Mouse (Mus musculus) right cerebral cortex, adult 18-20 months (tissue): ENCODE measurements around the gene Osbpl10.

Experiments used
- DNase-seq: peaks from one replicate; pipeline ENCODE4 v3.0.0; 2022; ENCODE audit warnings: mixed read lengths

Osbpl10 gene

DNA sequence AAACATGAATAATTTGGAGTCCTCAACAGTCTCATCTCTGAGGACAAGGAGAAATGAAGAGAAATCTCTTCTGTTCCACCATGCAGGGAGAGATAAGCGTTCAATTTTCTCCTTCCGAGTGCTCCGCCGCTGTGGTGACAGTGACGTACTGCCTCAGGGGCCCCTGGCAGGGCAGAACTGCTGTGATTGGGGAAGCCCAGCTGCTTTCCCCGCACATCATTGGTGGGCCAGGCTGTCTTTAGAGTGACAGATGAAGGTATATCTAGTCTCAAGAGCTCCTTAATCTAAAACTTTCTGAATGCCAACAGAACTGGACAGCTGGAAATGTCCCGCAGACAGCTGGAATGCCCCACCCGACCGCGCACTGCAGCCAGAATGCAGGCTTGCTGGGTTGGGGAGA lies 118.1 kb downstream of the Osbpl10 start:
- DNase-seq = no peak

DNA sequence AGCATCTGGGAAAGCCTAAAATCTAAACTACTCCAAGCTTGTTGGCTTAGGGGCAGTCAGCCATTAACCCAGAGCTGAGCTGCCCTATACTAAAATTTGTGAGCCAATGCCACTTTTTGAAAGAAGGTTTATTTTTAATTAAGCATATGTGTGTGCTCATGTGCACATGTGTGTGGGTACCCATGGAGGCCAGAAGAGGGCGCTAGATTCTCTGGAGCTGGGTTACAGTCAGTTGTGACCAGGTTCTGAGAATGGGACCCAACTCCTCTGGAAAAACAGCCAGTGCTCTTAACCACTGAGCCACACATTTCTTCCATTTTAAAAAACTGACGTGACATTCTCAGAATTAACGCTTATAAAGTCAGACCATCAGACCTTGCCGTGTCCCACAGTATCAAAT lies 119.0 kb downstream of the Osbpl10 start:
- no peak for DNase-seq

DNA sequence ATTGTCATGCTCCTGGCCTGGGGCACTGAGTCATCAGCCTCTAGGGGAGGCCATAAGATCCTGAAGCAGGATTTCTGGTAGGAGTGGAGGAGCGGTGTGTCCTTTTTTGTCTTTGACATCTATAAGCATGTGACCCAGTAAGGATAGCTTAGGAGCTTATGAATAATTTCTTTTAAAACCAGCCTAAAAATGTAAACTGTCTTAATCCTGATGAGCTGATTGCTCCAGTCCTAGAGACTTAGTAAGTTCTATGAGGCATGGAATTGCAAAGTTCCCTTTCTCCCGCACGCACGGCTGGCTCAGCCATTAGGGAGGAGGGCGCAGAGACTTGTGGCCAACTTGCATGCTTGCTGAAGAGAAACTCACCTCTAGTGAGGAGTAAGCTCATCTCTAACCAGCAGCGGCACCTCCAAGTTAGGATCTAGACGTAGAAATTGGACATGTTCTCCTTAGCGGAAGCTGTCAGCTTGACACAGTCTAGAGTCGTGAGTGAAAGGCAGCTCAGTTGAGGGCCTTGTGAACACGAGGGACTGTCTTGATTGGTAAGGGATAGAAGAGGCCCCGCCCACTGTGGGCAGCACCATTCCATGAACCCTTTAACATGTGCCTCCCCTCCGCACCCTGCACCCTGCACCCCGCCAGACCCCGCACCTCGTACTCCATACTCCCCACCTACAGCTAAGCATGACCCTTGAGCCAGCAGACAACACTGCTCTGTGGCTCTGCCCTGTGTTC lies 122.0 kb downstream of the Osbpl10 start:
- DNase-seq = no peak

DNA sequence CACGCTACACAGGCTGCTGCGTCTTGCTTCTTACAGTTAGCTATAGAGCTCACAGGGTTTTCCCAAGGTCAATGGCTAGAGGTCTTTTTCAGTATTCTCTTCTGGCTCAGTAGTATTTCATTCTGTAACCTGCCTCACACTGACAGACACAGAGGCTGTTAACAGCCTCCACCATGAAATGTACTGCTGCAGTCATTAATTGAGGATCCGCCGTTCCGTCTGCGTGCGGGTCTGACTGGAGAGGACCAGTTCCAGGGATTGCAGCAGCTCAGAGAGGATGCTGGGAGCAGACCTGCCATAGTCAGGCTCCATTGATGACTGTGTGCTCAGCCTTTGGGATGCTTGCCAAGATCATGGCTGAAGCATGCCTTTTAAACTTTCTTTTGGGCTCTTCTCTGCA lies 129.1 kb downstream of the Osbpl10 start:
- DNase-seq = no peak

DNA sequence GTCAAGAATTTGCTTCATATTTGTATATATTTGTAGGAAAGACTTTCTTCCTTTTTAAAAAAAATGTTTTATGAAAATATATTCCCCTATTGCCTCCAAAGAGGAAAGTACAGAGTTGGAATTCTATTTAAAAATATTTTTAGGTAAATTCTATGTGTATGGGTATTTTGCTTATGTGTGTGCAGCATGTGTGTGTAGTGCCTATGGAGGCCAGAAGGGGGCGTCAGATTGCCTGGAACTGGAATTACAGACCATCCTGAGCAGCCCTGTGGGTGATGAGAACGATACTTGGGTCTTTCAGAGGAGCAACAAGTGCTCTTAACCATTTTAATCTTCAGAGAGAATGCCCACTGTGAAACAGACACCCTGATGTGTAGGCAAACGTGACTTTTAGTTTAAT lies 132.3 kb downstream of the Osbpl10 start:
- DNase-seq = no peak

DNA sequence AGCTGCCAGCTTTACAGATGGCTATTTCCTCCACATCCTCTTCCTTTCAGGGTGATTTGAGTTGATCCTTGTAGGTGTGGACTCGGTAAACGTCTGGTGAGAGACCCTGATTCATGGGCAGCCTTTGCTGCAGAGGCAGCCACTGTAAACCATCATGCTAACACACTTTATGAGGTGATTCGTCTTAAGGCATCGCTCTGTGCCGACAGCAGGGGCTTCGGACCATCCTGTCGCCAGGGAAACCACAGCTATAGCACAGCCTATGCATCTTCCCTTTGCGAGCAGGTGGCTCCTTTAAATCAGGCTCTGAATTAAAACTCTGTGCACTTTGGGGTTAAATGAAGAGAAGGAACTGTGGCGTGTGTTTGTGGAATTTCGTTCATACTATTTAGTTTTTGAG lies 138.9 kb downstream of the Osbpl10 start:
- no peak for DNase-seq

DNA sequence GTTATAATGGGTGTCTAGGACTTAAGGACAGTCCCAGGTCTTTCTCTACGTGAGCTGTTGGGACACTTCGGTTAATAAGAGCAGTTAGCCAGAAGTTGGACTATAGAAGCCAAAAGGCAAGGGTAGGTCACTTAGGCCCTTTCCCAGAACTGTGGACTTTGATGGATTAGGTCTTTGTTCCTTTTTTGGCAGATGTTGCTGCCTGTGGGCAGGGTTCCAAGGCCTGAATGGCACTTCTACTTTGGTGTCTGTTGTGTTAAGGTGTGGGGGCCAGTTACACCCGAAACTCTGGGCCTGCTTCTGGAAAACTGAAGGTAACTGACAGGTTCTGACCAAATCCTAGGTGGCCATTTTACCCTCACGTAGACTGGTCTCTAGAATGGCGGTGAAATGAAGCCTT lies 141.9 kb downstream of the Osbpl10 start:
- no peak for DNase-seq

DNA sequence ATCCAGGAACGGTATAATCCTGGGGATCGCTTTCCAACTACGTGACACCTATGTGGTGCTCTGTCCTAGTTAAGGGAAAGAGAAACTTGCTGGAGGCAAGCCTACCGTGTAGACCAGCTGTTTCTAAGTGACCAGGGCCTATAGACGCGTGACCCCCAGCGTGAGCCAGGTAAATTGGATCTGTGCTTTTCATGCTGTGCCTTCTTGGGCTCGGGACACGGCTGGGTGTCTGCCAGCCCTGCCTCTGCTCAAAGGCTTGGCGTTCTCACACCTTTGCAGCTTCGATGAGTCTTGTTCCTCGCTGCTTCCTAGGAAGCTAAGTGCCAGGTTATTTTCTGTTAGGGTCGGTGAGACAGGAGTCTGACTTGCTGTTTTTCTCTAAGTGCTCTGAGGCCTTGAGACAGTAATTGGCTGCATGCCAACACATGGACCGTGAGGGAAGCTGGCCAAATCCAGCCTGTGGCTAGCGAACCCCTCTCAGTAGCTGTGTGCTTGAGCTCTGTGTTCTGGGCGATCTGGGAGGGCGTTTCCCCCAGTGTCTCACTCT lies 142.4 kb downstream of the Osbpl10 start:
- DNase-seq = peak; percentile 39

DNA sequence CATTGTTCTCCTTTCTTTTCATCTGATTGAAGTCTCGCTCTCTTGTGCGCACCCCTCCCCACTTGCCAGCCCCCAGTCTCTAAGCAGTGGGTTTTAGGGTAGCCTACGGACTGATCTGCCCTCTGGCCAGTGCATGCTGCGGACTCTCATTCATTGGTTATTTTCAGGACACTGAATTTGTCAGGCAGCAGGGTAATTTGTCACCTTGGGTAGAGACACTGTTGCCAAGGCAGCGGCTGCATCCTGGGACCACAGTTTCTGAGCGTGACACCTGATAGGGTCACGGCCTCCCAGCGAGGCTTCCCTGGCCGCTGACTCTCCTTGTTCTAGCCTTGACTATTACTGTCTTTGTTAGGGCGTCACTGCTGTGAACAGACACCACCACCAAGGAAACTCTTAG lies 149.0 kb downstream of the Osbpl10 start:
- DNase-seq = no peak

DNA sequence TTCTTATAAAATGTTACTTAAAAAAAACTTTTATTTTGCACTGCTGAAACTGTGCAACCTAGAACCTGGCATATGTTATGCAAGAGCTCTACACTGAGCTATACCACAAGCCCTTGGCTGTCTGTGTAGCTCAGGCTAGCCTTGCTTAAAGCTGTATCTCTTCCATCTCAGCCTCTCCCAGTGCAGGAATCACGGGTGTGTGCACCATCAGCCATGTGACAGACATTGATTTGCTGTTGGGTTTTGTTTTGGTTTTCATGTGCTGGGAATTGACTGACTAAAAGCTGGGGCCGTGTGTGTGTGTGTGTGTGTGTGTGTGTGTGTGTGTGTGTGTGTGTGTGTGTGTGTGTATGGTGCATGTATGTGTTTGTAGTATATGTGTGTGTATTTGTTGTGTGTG lies 155.6 kb downstream of the Osbpl10 start:
- no peak for DNase-seq

DNA sequence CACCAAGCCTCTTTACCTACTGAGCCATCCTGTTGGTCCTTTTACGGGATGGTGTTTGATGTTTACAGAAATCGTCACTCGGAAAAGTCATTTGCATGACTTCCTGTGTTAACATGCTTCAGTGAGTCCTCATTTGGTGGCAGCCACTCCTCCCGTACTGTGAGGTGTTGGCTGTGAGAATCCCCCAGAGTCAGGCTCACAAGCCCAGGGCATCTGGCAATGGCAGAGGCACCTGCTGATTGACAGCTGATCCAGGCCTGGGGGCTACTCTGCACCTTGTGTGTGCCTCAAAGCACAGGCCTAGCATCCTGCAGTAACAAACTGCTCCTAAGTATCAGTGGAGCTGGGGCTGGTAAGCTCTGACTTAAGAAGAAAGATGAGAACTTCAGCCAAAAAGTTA lies 156.4 kb downstream of the Osbpl10 start:
- no peak for DNase-seq

DNA sequence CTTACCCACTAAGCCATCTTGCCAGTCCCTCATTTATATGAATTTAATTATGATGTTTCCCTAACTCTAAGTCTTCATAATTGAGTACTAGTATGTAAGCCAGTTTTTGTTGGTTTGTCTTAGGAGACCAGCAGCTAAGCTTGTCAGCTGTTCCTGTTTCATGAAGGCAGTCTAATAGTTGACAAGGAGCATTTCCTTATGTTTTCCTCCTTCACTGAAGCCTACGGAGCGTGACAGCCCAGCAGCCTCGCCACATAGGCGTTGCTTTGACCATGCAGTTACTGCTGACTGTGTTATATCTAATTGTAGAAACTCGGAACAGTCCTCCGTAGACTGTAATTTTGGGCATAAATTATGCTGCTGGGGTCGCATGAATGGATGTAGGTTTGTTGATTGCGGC lies 157.0 kb downstream of the Osbpl10 start:
- DNase-seq = no peak

DNA sequence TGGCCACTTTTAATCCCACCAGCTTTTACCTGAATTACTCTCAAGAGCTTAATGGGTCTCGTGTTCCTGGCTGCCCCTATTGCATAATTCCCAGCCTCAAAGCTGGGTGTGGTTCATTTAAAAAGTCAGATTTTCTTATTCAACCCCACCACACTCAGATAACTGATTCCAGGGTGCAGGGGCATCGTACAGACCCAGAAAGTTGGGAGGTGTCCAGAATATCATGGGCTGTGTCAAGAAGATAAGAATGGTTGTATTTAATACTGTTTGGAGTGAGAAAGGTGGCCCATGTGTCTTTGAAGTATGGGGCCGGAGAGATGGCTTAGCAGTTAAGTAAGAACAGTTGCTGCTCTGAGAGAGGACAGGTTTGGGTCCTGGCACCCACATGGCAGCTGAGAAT lies 159.5 kb downstream of the Osbpl10 start:
- no peak for DNase-seq

DNA sequence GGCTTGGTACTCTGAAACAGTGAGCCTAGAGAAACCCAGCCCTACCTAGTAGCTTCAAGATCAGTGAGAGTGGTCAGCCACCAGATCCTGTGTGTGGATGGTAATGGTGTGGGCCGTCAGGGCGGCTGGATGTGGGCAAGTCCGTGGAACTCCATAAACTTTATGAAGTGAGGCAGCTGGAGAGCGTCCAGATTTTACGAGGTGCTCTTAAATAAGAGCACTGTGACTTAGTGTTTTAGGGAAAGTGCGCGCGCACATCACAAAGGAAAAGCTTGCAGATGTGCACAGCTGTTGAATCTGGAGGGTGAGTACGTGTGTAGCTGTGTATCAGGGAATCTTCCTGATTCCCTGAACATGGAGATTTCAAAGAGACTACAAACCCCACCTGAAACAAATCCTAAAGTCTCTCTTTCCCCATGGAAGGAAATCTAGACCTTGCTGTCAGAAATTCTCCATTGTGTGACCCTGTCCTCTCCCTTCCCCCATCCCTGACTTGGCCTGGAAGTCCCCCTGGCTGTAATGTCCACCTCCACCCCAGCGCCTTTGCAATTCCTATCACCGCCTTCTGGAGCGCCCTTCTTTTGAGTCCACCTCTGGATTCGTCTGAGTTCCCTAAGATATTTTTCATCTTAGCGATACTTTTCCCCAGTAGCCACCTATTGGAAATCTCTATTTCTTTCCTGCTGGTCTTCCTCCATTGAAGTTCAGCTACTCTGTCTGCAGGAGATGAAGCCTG lies 161.4 kb downstream of the Osbpl10 start:
- no peak for DNase-seq

DNA sequence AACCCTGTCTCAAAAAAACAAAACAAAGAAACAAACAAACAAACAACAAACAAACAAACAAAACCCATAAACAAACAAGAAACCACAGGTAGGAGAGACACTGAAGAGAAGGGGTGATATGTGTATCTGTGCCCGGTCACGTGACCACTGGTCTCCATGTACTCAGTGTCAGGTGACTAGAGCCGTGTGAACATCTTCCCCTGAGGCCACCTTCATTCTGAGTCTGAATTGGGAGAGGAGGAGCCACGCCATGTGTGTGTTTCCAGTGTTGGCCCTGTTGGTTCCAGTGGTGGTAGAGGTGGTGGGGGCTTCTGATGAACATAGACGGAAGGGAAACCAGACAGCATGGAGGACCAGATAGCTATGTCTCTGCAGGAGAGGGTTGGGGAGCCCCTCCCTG lies 168.8 kb downstream of the Osbpl10 start:
- DNase-seq = no peak

DNA sequence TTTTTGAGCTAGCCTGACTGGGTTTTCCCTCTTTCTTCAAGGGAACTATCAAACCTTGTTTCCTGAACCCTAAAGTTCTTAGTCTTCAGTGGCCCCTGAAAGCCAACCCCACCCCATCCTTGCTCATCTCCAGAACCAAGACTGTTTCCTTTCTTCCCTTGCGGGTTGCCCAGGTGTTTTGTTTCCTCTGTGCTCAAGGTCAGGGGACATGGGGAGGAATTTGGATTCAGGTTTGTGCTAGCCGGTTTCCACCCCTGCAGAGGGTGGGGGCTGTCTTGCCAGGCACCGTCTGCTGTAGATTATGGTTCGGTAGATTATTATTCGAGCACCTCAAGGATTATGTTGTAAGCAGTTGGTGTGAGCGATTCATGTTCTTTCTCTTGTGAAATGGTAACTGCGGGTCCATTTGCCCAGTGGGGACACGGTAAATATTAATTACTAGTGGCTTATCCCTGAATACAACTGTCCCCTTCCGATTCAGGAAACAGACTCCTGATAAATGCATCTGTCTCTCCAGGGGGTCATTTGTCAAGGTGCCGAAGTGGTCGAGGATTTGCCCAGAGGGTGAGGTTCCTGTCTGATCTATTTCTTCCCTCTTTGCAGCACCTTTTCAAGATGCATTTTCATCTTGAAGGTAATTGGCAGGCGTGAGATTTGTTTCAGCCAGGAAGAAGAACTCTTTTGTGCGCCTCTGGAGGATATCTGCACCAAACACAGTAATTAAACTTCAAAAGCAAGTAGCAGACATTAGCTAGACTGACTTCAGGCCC lies 169.4 kb downstream of the Osbpl10 start:
- DNase-seq = no peak

DNA sequence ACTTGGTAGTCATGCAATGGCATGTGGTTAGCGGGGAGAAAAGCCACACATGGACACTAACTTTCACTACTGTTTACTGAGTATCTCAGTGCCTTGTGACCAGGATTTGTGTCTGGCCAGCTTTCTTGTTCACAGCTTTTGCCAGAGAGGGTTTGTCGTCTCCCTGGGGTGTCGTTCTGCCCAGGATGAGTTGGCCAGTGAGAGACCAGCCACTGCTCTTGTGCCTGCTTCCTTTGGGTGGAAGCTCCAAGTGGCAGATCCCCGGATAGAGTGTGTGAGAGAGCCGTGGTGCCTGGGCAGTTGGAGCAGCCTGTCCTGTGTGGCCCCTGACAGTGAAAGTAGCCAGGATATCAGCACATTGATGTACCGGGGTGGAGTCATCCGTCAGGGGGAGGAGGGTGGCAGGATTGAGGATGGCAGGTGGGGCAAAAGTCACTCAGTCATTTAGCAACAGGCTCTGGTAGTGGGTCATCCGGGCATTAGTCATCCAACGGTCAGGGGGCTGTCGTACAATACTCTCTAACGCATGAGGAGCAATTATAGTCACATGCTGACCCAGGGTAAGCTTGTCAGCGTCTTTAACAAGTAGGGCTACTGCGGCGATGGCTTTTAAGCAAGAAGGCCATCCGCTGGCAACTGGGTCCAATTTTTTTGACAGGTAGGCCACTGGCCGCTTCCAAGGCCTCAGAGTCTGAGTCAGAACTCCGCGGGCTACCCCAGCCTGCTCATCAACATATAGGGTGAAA lies 170.8 kb downstream of the Osbpl10 start:
- DNase-seq = no peak

DNA sequence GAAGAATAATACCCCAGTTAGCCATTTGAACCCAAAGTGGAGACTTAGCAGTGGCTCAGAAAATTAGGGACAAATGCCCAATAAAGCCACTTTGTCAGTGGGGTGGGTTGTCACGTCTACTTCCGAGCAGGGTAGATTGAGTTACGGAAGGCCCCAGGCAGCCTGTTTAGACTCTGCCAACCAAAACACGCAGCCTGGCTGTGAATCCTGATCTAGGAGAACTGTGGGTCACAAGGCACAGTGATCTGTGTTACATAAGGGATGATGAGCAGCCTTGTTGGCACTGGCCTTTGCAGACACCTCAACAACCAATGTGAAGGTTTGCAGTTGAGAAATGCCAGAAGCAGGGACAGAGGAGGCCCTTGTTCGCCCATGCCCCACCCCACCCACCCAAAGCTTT lies 183.2 kb downstream of the Osbpl10 start:
- DNase-seq = peak; percentile 19

DNA sequence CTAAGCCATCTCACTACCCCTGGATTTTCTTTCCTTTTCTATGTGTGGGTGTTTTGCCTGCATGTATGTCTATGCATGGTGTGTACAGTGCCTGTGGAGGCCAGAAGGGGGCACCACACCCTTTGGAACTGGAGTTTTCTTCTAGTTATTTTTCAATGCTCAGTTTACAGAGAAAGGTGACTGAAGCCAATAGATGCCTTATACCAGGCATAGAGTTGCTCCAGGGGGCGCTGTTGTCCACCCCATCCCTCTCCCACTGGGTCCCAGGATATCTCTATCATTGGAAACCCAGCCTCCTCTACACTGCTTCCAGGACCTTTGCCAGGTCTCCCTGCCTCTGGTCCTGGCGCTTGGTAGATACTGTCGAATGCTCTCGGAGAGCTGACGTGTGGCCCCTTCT lies 184.7 kb downstream of the Osbpl10 start:
- DNase-seq = peak; percentile 28

DNA sequence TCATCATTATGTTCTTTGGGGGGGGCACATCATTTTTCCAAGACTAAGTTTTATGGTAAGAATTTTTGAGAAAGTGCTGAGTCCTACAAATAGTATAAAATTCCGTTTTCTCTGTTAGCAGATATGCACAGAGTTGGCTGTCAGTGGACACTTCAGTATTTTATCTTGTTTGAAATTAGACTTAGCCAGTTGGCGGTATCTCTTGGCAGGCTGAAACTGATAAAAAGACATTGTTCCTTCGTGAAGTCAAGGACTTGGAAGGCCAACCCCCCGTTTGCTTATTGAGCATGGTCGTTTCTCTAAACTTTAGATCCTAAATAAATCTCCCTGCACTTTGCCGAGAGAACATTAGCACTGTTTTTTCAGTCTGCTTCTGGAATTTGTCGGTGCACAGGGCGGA lies 185.3 kb downstream of the Osbpl10 start:
- DNase-seq = no peak

DNA sequence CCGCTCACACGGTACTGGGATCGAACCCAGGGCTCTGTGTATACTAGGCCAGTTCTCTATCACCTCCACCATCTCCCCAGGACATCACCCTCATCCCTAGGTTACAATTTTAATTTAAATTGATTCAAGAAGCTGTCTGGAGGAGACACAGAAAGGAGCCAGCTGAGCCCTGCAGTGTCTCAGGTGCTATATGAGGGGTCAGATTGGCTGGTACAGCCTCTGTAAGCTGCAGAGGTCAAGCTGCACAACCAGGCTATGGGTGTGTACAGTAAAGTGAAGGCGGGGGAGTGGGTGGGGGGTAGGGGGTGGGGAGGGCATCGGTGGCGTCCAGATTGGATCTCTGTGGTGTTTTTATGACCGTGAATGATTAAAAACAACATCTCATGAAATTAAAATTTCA lies 186.0 kb downstream of the Osbpl10 start:
- no peak for DNase-seq

DNA sequence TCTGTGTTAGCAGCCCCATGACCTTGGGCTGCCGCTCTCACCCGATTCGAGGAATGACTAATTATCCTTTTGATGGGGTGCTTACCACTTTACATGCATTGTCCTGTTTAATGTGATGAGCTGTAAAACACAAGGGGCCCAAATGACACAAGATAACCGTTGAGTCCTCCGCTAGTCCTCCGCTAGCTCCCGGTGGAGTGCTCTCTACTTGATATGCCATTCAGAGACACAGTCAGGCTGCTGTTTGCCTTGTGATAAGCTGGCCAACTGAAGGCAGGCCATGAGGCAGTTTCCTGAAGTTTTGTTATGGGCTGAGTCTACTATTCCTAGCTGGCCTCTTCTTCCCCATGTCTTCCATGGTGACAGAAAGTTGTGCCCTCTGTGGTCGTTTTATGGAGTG lies 187.6 kb downstream of the Osbpl10 start:
- no peak for DNase-seq

DNA sequence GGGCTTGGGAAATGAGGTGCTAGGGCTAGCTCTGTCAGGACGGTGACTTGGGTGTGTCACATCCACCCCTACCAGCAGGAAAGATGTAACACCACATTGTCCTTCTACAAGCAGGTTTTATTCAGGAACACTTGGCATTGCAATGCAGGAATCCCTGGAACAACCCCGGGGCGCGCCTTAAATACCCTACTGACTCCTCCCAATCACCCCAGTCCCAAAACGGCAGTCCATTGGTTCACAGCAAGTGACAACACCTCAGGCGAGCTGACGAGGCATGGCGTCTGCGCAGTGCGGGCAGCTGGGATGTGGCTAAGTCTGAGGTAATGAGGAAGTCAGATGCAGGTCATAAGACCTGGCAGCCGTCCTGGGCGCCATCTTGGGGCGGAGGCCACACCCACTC lies 191.2 kb downstream of the Osbpl10 start:
- DNase-seq = no peak
